Mouse (Mus musculus) monocyte, adult 2 months (primary cell): Measurements from ENCODE around the gene Yaf2.
"Not testable (repeated sequence)": the region's sequence is repeated elsewhere in the genome, so short reads cannot be mapped to it uniquely, and the experiment has no call there.

Source experiments
- DNase-seq, 2 experiments: peaks; one replicate each; pipeline ENCODE4 v3.0.0; 2022; ENCODE audit warnings: low spot score in 2 of 2, low read depth in 1 of 2

Yaf2 gene

GRCm38 (mm10) chr15:93336925-93337761, at the start of gene Yaf2:
Gene Yaf2, minus strand, starts transcription at chr15:93336935.
- peak; percentile 29 to 67 for DNase-seq

DNA sequence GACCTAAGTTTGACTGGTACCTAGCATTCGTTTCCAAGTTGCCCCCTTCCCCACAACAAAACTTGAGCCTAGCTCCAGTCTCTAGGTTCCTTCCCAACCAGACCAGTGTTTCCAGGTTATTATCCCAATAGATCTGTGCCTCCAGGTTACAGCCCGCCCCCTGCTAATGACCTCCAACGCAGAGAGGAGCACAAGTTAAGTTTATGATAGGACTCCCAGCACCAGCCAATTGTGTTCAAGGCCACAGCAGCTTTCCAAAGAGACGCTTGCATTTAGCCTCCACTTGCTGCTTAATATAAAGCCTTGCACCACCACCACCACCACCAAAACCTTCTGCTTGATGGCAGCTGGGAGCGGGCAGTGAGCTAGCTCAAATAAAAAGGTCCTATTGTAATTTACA, 44.6 kb upstream of the Yaf2 start:
- DNase-seq: no peak

DNA sequence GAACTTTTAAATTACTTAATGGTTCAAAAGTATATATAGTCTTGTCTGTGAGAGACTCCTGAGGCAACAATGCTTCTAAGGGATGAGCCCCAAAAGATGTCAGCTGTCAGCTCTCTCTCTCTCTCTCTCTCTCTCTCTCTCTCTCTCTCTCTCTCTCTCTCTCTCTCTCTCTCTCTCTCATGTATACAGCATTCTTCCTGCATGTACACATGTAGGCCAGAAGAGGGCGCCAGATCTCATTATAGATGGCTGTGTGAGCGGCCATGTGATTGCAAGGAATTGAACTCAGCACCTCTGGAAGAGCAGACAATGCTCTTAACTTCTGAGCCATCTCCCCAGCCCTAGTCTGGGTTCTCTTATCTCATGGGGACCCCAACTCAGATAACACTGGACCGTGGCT, 42.4 kb upstream of the Yaf2 start:
- no peak for DNase-seq

GRCm38 (mm10) chr15:93375696-93376095, 39.0 kb upstream of the Yaf2 start:
- no peak for DNase-seq

DNA sequence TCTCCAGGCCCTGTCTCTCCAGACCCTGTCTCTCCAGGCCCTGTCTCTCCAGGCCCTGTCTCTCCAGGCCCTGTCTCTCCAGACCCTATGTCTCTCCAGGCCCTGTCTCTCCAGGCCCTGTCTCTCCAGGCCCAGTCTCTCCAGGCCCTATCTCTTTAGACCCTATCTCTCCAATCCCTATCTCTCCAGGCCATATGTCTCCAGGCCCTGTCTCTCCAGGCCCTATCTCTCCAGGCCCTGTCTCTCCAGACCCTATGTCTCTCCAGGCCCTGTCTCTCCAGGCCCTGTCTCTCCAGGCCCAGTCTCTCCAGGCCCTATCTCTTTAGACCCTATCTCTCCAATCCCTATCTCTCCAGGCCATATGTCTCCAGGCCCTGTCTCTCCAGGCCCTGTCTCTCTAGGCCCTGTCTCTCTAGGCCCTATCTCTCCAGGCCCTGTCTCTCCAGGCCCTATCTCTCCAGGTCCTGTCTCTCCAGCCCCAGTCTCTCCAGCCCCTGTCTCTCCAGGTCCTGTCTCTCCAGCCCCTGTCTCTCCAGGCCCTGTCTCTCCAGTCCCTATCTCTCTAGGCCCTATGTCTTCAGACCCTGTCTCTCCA, 35.9 kb upstream of the Yaf2 start:
- DNase-seq: not testable (repeated sequence)

GRCm38 (mm10) chr15:93371838-93372237, 35.1 kb upstream of the Yaf2 start:
- no peak for DNase-seq

- no peak for DNase-seq
Measured at GRCm38 (mm10) chr15:93368558-93368957, 31.8 kb upstream of the Yaf2 start.

DNA sequence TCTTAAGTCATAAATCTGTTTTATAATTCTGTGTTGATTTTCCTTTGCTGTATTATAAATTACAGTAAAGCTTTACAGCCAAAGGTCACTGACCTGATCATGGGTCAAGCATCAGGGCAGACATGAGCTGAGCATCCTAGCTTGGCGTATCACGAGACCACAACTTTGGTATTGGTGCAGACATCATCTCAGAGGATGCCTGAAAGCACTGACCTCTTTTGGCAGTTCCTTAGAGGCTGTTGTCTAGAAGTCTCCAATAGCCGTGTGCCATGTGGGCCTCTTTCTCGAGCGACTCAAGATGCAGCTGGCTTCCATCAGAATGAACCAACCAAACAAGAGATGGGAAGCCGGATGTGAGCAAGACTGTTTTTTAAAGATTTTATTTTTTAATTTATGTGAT, 28.8 kb upstream of the Yaf2 start:
- no peak for DNase-seq

GRCm38 (mm10) chr15:93358346-93359095, 21.8 kb upstream of the Yaf2 start:
- no peak for DNase-seq

- DNase-seq: peak; percentile 23 to 29
Measured at GRCm38 (mm10) chr15:93340630-93341379, 4.1 kb upstream of the Yaf2 start.

GRCm38 (mm10) chr15:93336658-93336924, 144 bp downstream of the Yaf2 start:
- DNase-seq: no peak

DNA sequence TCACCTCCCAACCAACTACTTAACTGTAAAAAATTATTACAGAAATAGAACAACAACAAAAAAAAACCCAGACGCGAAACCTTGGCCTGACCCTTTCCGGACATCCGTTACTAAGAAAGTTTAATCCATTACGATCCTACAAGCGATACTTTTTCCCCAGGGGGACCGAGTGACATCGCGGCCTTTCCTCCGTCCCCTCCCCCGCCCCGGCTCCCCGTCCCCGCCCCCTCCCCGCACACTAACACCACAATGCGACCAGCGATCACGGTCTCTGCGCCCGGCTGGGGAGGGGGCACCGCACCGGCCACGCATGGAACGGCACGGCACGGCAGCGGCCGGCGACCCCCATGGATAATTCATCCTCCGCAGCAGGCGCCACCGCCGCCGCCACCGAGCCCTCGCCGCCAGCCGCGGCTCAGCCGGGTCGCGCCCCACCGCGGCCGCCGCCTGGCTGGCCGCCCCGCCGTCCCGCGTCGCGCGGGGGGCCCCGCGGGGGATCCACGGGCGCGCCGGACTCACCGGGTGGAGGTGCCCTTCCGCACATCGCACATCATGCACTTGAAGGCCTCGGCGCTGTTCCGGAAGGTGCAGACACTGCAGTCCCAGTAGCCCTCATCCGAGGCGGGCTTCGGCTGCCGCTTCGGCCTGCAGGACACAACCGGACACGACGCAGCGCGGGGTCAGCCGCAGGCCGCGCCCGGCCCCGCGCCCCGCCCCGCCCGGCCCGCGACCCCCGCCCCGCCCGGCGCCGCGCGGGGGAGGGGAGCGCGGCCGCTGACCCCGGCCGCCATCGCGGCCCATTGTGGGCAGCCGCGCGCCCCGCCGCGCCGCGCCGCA, 696 bp downstream of the Yaf2 start:
- no peak for DNase-seq

DNA sequence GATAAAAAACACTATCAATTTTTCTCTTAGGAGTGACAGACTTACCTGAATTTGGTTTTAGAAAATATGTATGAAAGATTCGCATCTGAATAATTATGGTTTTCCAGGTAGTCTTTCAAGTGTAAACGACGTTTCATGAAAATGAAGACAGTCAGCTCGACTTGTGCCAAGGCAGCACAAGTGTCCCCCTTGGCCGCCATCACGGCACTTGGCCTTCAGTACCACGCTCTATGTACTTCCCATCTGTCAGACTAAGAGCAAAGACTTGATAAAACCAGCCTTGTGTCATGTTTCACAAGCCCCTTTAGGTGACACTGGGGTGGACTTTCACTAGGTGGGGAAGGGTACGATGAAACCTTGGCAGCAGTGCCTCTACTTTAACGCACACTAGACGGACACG, 5.5 kb downstream of the Yaf2 start:
- no peak for DNase-seq

- no peak for DNase-seq
Measured at GRCm38 (mm10) chr15:93327235-93327634, 9.5 kb downstream of the Yaf2 start.

DNA sequence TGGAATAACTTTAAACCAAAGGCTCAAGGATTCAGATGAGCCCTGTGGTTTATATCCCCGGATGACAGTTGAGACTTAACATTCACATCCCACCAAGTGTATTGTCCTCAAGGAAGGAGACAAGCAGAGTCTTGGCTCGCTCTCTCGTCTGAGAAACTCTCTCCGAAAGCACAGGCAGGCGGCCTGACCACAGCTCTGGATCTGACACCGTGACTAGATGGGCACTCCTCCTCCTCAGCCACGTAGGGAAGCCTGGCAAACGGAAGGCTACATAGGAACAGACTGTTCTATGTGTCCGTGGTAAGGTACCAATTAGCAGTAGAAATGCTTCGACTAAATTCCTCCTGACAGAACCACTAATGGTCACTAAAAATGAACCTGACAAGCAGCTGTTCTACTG, 10.1 kb downstream of the Yaf2 start:
- no peak for DNase-seq

DNA sequence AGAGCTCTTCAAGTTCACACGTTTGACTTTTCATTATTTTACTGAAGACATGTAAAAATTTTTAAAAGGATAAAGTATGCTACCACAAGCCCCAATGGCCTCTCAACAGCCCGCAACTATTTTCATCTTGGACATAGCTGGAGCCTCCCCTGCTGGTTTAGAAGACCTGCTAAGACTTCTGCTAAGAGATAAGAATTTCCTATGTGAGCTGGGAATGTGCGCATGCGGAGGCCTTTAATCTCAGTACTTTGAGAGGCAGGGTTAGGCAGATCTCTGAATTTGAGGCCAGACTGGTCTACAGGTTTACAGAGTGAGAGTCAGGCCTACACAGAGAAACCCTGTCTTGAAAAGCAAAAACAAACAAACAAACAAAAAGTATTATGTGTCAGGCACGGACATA, 11.4 kb downstream of the Yaf2 start:
- no peak for DNase-seq

- no peak for DNase-seq
Measured at GRCm38 (mm10) chr15:93318781-93319180, 18.0 kb downstream of the Yaf2 start.

- not testable (repeated sequence) for DNase-seq
Measured at GRCm38 (mm10) chr15:93310304-93310703, 26.4 kb downstream of the Yaf2 start.

DNA sequence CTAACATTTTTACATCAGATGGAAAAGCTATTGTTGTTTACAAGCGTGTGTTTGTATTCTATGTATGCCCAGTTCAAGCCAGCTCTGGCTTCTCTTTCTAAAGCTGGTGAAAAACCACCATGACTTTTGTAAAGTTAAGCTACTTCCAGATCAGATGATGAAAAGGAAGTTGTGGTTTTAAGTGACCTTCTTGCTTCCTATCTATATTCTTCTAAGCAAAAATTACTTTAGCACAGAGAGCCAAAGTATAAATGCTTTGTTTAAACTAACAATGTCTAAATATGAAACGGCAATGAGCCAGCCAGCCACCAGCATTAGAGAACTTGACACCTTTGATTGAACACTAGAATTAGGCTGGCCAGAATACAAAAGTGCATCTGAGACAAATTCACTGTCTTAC, 38.5 kb downstream of the Yaf2 start:
- DNase-seq: no peak

GRCm38 (mm10) chr15:93294483-93294882, 42.3 kb downstream of the Yaf2 start:
- no peak for DNase-seq

DNA sequence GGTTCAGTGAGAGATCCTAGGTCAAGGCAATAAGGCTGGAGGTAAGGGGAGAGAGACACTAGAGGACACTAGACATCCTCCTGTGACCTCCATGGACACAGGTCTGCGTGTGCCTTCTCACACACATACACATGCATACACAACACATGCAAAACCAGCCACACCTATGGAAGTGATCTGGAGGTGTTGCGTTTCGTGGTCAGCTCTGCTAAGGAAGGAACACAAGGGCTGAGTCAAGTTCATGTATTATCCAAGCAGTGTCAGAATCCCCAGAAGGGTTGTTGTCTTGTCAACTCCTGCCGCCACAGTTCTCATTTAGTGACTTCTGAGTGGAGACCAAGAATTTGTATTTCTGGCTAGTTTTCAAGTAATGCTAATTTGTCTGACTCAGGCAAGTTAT, 48.4 kb downstream of the Yaf2 start:
- no peak for DNase-seq
